ENCODE assay signal across 8 mouse cellular contexts in genomic region chr1:171329433-171330215, GRCm38 (mm10). TPM values are rescaled to one million over a fixed set of nuclear protein-coding genes. Genes with fewer than 3 reads are reported as not detected.
DNase-seq lines count a peak whose midpoint lies in the region; ATAC-seq and TF ChIP-seq lines count a peak whose summit lies in the region.

No protein-coding gene starts in this region.

- peaks cover 26% of the 10 kb centered on the region; the same call in 1 of the 2 replicates for H3K36me3 ChIP-seq in embryonic facial prominence, embryonic 10.5 days (replicated peaks)
- peaks cover 10% of the 10 kb centered on the region; the same call in 1 of the 2 replicates for H3K36me3 ChIP-seq in limb, embryonic 15.5 days

- peak; percentile 89 for ATAC-seq in limb, embryonic 15.5 days (ENCODE audit: insufficient number of reproducible peaks, low FRiP score, low TSS enrichment, low read depth)
- ATAC-seq in activated CD4-positive, CD25-positive, alpha-beta regulatory T cell, adult 4 months, result no peak

- 1% methylated on average over 52 of the region's 61 CpGs for WGBS in lung, adult 2 months
- 1% methylated on average over 61 of the region's 61 CpGs for WGBS in embryonic facial prominence, embryonic 10.5 days
- under 1% methylated on average over 48 of the region's 61 CpGs for WGBS in limb, embryonic 15.5 days

- TF ChIP-seq POLR2A in lung, adult 2 months (IDR thresholded peaks at IDR 0.05; ENCODE audit: borderline replicate concordance, extremely low read depth, low read depth, low read length), result peak; percentile 43; the same call in 1 of the 2 replicates

- peak overlapping the region; percentile 59 for H3K4me2 ChIP-seq in limb, embryonic 15.5 days

- H3K4me1 ChIP-seq in lung, adult 2 months (ENCODE audit: control insufficient read depth, insufficient read depth, low read length), result peaks cover 9% of the 10 kb centered on the region
- peaks cover 34% of the 10 kb centered on the region for H3K4me1 ChIP-seq in embryonic facial prominence, embryonic 10.5 days
- peaks cover 32% of the 10 kb centered on the region for H3K4me1 ChIP-seq in limb, embryonic 15.5 days

- DNase-seq in lung, adult 2 months, result peak; percentile 53
- DNase-seq in lung, postnatal 36 days, result no peak
- DNase-seq in T-cell, adult 2 months (ENCODE audit: low spot score), result peak; percentile 32
- DNase-seq in embryonic facial prominence, embryonic 10.5 days (ENCODE audit: low spot score), result peak; percentile 96
- DNase-seq in heart, postnatal 4 days, result peak; percentile 86
- DNase-seq in naive thymus-derived CD4-positive, alpha-beta T cell, adult 2 months (ENCODE audit: low read depth), result peak; percentile 50

- no peak for TF ChIP-seq CTCF in lung, adult 2 months (IDR thresholded peaks at IDR 0.05; ENCODE audit: insufficient read depth, low read length)

- peak overlapping the region; percentile 92 for H3K9ac ChIP-seq in limb, embryonic 15.5 days

- H3K27me3 ChIP-seq in embryonic facial prominence, embryonic 10.5 days (replicated peaks; ENCODE audit: low read depth, poor library complexity, severe bottlenecking), result no peaks in the 10 kb centered on the region
- no peaks in the 10 kb centered on the region for H3K27me3 ChIP-seq in limb, embryonic 15.5 days

- no peaks in the 10 kb centered on the region for H3K9me3 ChIP-seq in embryonic facial prominence, embryonic 10.5 days
- no peaks in the 10 kb centered on the region for H3K9me3 ChIP-seq in limb, embryonic 15.5 days

- peak overlapping the region; percentile 100 for H3K27ac ChIP-seq in embryonic facial prominence, embryonic 10.5 days (replicated peaks)
- peak overlapping the region; percentile 99 for H3K27ac ChIP-seq in limb, embryonic 15.5 days

- peak overlapping the region; percentile 82 for H3K4me3 ChIP-seq in lung, adult 2 months (replicated peaks; ENCODE audit: extremely low read depth, low read depth, low read length)
- H3K4me3 ChIP-seq in embryonic facial prominence, embryonic 10.5 days, result peak overlapping the region; percentile 84
- peak overlapping the region; percentile 83 for H3K4me3 ChIP-seq in limb, embryonic 15.5 days

RNA-seq across cellular contexts. Expression of gene Dedd, which starts 0.7 kb away (rescaled TPM):
- 34.5 and 47.0 TPM in 2 replicates for polyA plus RNA-seq in lung, adult 2 months (2012; rRNA removed)
- polyA plus RNA-seq in embryonic facial prominence, embryonic 10.5 days (2016; fragmentation: Nextera tagmentation; extraction: Ambion mirVana), result 50.3 and 50.4 TPM in 2 replicates
- total RNA-seq in heart, postnatal 4 days (2021), result 10 to 100 TPM; 28.5 to 29.8 TPM
- polyA plus RNA-seq in limb, embryonic 15.5 days (2015; fragmentation: Nextera tagmentation; extraction: Ambion mirVana), result 52.2 and 56.9 TPM in 2 replicates
- polyA plus RNA-seq in activated CD4-positive, CD25-positive, alpha-beta regulatory T cell, adult 4 months (2017; shearing (Covaris generic)), result 10 to 100 TPM; 33.7 to 35.2 TPM

RNA-seq across cellular contexts. Expression of gene Nit1, which starts 15.8 kb away (rescaled TPM):
- 42.7 and 44.1 TPM in 2 replicates for polyA plus RNA-seq in lung, adult 2 months (2012; rRNA removed)
- 33.6 and 36.8 TPM in 2 replicates for polyA plus RNA-seq in embryonic facial prominence, embryonic 10.5 days (2016; fragmentation: Nextera tagmentation; extraction: Ambion mirVana)
- total RNA-seq in heart, postnatal 4 days (2021), result 10 to 100 TPM; 17.9 to 20.3 TPM
- 38.8 and 38.9 TPM in 2 replicates for polyA plus RNA-seq in limb, embryonic 15.5 days (2015; fragmentation: Nextera tagmentation; extraction: Ambion mirVana)
- 10 to 100 TPM; 26.3 to 29.7 TPM for polyA plus RNA-seq in activated CD4-positive, CD25-positive, alpha-beta regulatory T cell, adult 4 months (2017; shearing (Covaris generic))

RNA-seq across cellular contexts. Expression of gene Pfdn2, which starts 15.8 kb away (rescaled TPM):
- 9.0 and 20.0 TPM in 2 replicates for polyA plus RNA-seq in lung, adult 2 months (2012; rRNA removed)
- 156 TPM in 2 replicates for polyA plus RNA-seq in embryonic facial prominence, embryonic 10.5 days (2016; fragmentation: Nextera tagmentation; extraction: Ambion mirVana)
- total RNA-seq in heart, postnatal 4 days (2021), result 10 to 100 TPM; 76.2 to 80.2 TPM
- polyA plus RNA-seq in limb, embryonic 15.5 days (2015; fragmentation: Nextera tagmentation; extraction: Ambion mirVana), result 93.0 and 95.1 TPM in 2 replicates
- 10 to 100 TPM; 34.7 to 60.5 TPM for polyA plus RNA-seq in activated CD4-positive, CD25-positive, alpha-beta regulatory T cell, adult 4 months (2017; shearing (Covaris generic))

RNA-seq across cellular contexts. Expression of gene Klhdc9, which starts 31.0 kb away (rescaled TPM):
- 1.9 and 3.4 TPM in 2 replicates for polyA plus RNA-seq in lung, adult 2 months (2012; rRNA removed)
- 1.2 and 1.6 TPM in 2 replicates for polyA plus RNA-seq in embryonic facial prominence, embryonic 10.5 days (2016; fragmentation: Nextera tagmentation; extraction: Ambion mirVana)
- under 1 TPM; 0.50 TPM for total RNA-seq in heart, postnatal 4 days (2021)
- polyA plus RNA-seq in limb, embryonic 15.5 days (2015; fragmentation: Nextera tagmentation; extraction: Ambion mirVana), result 1.5 TPM in 2 replicates
- polyA plus RNA-seq in activated CD4-positive, CD25-positive, alpha-beta regulatory T cell, adult 4 months (2017; shearing (Covaris generic)), result under 1 TPM in 1 of 2 experiments, not detected in 1; 0.48 TPM

RNA-seq across cellular contexts. Expression of gene Ufc1, which starts 34.8 kb away (rescaled TPM):
- 18.8 and 22.2 TPM in 2 replicates for polyA plus RNA-seq in lung, adult 2 months (2012; rRNA removed)
- polyA plus RNA-seq in embryonic facial prominence, embryonic 10.5 days (2016; fragmentation: Nextera tagmentation; extraction: Ambion mirVana), result 100 and 105 TPM in 2 replicates
- total RNA-seq in heart, postnatal 4 days (2021), result 100 to 1,000 TPM; 102 to 108 TPM
- polyA plus RNA-seq in limb, embryonic 15.5 days (2015; fragmentation: Nextera tagmentation; extraction: Ambion mirVana), result 113 and 116 TPM in 2 replicates
- polyA plus RNA-seq in activated CD4-positive, CD25-positive, alpha-beta regulatory T cell, adult 4 months (2017; shearing (Covaris generic)), result 100 to 1,000 TPM; 100 to 110 TPM
